Mouse (Mus musculus) layer of hippocampus, postnatal 14 days (tissue): Measurements from ENCODE around the gene Lrrfip1. TPM values are rescaled to one million over a fixed set of nuclear protein-coding genes. Genes with fewer than 3 reads are reported as not detected.
A peak's percentile ranks its signal among the peaks of the same experiment; 100 is the strongest.

Experiments
- DNase-seq, 2 experiments: peaks; one replicate each; pipeline ENCODE4 v3.0.0; 2021 to 2022; ENCODE audit warnings: low spot score in 2 of 2, mixed read lengths in 1 of 2
- total RNA-seq, 2 experiments: library from RNA; stranded (reverse); gene quantifications; 2 replicates each; pipeline ENCODE4 v1.2.3; 2021

Lrrfip1 gene
- total RNA-seq, 2 experiments from 2014 or later: 73.0 to 82.7 TPM

GRCm38 (mm10) chr1:91079740-91080422 lies 81.3 kb downstream of the Lrrfip1 start:
- DNase-seq: no peak

- DNase-seq: no peak
Observed at GRCm38 (mm10) chr1:91080423-91080749, 81.8 kb downstream of the Lrrfip1 start.

GRCm38 (mm10) chr1:91084374-91084773 lies 85.8 kb downstream of the Lrrfip1 start:
- no peak for DNase-seq

GRCm38 (mm10) chr1:91085009-91085408 lies 86.5 kb downstream of the Lrrfip1 start:
- DNase-seq: no peak

GRCm38 (mm10) chr1:91085686-91086085 lies 87.1 kb downstream of the Lrrfip1 start:
- DNase-seq: no peak

GRCm38 (mm10) chr1:91086325-91086724 lies 87.8 kb downstream of the Lrrfip1 start:
- no peak for DNase-seq

- no peak for DNase-seq
Observed at GRCm38 (mm10) chr1:91086748-91087147, 88.2 kb downstream of the Lrrfip1 start.

GRCm38 (mm10) chr1:91088027-91088426 lies 89.5 kb downstream of the Lrrfip1 start:
- DNase-seq: no peak

GRCm38 (mm10) chr1:91088941-91089340 lies 90.4 kb downstream of the Lrrfip1 start:
- no peak for DNase-seq

- no peak for DNase-seq
Observed at GRCm38 (mm10) chr1:91090456-91090855, 91.9 kb downstream of the Lrrfip1 start.

- no peak for DNase-seq
Observed at GRCm38 (mm10) chr1:91092451-91092850, 93.9 kb downstream of the Lrrfip1 start.

- DNase-seq: no peak
Observed at GRCm38 (mm10) chr1:91093296-91093695, 94.8 kb downstream of the Lrrfip1 start.

- DNase-seq: no peak
Observed at GRCm38 (mm10) chr1:91094001-91094400, 95.5 kb downstream of the Lrrfip1 start.

GRCm38 (mm10) chr1:91095258-91095657 lies 96.7 kb downstream of the Lrrfip1 start:
- DNase-seq: no peak

- no peak for DNase-seq
Observed at GRCm38 (mm10) chr1:91095853-91096252, 97.3 kb downstream of the Lrrfip1 start.

GRCm38 (mm10) chr1:91096490-91096889 lies 98.0 kb downstream of the Lrrfip1 start:
- DNase-seq: no peak

- DNase-seq: no peak
Observed at GRCm38 (mm10) chr1:91097283-91097834, 98.8 kb downstream of the Lrrfip1 start.

GRCm38 (mm10) chr1:91098887-91099286 lies 100.3 kb downstream of the Lrrfip1 start:
- peak; percentile 55 to 63 for DNase-seq

GRCm38 (mm10) chr1:91101709-91102440 lies 103.3 kb downstream of the Lrrfip1 start:
- no peak for DNase-seq

GRCm38 (mm10) chr1:91103366-91103983 lies 104.9 kb downstream of the Lrrfip1 start:
- no peak for DNase-seq

GRCm38 (mm10) chr1:91107548-91107947 lies 109.0 kb downstream of the Lrrfip1 start:
- no peak for DNase-seq

GRCm38 (mm10) chr1:91109302-91109701 lies 110.8 kb downstream of the Lrrfip1 start:
- no peak for DNase-seq
